Mouse (Mus musculus): ENCODE data around the gene Wscd2. TPM values are rescaled to one million over a fixed set of nuclear protein-coding genes. Genes with fewer than 3 reads are reported as not detected.
"Not testable (repeated sequence)": the region's sequence is repeated elsewhere in the genome, so short reads cannot be mapped to it uniquely, and the experiment has no call there.

The Wscd2 gene
- total RNA-seq, 2 experiments from 2014 or later = 83.5 to 86.8 TPM

DNA sequence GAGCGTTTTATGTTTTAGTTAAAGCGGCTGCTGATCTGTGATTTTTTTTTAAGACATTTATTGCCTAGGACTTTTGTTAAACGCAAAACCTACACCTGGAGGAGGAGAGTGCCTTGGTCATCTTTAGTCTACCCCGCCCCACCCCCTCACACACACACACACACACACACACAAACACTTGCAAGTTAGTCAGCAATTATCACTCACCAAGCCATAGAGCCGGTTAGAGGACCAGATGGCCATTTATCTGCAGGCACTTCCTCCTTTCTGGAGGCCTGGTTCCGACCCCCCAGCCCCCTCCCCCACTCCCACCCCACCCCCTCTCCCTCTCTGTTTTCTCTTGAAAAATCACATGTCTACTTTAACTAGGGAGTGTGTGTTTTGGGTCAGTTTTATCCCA, 94.3 kb downstream of the Wscd2 start:
- DNase-seq = no peak

DNA sequence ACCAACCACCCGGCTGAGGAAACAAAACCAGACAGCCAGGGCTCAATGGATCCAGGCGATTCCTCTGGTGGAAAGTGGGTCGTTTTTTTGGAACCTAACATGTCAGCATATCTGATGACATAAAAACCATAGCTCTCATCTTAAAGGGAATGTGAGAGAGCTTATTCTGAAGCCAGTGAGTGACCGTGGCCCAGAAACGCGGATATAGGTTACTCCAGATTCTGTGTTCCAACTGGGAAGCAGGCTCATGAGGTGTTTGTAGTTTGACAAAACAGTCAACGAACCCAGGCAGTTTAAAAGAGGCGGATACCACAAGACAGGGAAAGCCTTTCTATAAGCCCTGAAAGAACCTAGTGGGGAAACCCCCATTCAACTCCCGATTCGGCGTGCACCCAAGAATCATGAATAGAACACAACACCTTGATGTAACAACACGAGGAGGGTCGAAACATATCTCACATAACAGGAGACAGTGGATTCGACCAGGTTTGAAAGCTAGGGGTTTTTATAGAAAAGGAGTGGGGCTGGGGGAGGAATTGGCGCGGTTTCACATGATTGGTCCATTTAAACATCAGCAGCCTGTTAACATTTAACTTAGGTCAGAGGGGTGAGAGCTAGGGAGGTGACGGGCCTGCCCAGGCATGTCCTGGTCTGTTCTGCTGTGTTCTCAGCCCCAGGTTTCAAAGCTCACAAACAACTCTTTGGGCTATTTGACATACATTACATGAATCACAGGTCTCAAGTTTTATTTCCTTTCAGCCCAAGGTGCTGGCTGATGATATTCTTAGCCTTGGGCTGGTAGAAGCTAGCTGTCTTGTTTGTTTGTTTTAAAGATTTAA, 95.7 kb downstream of the Wscd2 start:
- not testable (repeated sequence) for DNase-seq

DNA sequence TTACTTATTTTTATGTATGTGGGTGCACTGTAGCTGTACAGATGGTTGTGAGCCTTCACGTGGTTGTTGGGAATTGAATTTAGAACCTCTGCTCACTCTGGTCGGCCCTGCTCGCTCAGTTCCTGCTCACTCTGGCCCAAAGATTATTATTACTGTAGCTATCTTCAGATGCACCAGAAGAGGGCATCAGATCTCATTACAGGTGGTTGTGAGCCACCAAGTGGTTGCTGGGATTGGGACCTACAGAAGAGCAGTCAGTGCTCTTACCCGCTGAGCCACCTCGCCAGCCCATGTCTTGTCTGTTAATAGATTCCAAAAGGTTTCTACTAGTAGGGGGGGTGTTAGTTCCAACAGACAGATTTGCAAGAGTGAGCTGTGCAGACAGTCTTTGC, 96.3 kb downstream of the Wscd2 start:
- DNase-seq = not testable (repeated sequence)

DNA sequence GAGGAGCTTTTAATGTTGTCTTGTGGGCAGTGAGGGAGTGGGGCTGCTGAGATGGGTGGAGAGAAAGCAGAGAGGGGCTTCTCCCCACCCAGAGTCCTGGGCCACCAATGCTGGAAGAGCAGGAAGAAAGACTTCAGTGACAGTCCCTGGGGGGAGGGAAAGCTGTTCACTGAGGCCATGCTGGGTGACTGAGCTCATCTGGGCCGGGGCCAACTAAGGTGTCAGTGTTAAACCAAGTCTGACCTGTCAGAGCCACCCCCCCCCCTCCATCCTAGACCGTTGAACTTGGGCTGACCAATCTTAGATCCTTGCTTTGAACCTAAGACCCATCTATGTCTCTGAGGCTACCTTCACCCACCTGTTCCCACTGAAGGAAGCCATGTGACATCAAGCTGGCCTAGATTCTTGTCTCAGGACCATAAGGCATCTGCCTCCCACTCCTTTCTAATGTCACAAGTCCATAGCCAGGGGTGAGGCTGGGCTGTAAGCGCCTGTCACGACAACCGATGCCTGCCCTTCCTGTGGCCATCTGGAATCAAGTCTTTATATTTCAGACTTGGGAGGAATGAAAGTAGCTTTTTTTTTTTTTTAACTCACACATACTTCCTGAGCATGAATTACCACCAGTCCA, 100.0 kb downstream of the Wscd2 start:
- DNase-seq = no peak

DNA sequence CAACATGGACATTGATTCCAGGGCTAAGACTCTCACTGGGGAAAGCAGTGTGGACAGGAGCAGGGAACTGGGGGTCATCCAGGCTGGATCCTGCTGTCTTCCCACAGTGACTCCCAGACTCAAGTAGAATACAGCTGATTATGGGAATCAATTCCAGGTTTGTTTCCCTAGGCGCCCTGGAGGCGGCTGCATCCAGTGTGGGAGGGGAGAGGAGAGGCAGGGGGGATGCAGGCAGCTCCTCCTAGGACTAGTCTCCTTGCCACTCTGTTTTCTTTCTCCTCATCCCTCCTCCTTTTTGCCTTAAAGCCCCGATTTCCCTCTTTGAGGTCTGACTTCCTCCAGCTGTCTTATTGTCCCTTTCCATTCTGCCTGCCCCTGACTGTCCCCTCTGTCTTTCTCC, 101.0 kb downstream of the Wscd2 start:
- no peak for DNase-seq

DNA sequence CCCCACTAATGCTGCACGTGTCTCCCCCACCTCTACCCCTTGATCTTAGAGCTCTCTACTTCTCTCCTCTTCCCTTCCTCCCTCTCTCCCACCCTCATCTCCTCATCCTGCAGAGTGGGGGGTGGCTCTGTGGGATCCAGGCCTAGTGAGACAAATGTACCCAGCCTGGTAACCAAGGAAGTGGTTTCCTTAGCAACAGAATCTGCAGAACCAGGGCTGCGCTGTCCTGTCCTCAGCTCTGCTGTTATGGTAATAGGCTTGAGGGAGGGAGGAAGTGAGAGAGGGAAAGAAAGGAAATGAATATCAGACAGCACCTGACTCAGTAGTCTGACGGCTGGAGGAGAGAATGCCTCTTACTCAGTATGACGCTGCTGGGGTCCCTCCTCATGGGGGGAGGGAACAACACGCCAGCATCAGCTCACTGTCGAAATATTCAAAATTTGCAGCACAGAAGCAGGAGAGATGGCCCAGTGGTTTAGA, 101.7 kb downstream of the Wscd2 start:
- DNase-seq = peak; percentile 79

DNA sequence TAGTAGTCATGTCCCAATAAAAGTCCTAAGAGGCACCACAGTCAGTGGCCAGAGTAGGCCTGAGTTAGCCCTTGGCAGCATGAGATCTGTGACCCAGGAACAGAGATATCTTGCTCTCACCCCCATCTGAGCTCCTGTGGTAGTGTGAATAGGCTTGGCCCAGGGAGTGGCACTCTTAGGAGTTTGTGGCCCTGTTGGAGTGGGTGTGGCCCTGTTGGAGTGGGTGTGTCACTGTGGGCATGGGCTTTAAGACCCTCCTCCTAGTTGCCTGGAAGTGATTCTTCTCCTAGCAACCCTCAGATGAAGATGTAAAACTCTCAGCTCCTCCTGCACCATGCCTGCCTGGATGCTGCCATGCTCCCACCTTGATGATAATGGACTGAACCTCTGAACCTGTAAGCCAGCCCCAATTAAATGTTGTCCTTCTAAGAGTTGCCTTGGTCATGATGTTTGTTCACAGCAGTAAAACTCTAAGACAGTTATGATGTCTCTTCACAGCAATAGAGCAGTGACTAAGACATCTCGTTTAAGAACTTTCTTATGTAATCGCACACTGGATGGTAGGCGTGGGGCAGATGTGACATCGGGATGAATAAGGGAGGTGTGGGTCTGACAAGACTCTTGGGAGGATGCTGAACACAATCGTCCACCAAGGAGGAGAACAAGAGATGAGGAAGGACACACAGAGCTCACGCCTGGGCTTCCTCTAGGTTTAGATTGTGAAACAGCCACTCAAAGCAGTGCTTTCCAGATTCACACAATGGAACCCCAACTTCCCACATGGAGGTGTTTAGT, 104.0 kb downstream of the Wscd2 start:
- no peak for DNase-seq

DNA sequence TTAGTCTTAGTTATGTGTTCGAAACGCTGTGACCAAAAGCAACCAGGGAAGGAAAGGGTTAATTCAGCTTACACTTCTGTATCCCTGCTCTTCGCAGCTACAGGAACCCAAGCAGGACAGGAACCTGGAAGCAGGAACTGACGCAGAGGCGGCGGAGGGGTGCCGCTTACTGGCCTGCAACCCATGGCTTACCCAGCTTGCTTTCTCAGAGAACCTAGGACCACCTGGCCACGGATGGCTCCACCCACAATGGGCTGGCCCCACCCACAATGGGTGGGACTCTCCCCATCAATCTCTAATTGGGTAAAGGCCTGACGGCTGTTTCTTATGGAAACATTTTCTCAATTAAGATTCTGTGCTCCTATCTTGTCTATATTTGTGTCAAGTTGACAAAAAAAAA, 106.1 kb downstream of the Wscd2 start:
- DNase-seq = no peak

DNA sequence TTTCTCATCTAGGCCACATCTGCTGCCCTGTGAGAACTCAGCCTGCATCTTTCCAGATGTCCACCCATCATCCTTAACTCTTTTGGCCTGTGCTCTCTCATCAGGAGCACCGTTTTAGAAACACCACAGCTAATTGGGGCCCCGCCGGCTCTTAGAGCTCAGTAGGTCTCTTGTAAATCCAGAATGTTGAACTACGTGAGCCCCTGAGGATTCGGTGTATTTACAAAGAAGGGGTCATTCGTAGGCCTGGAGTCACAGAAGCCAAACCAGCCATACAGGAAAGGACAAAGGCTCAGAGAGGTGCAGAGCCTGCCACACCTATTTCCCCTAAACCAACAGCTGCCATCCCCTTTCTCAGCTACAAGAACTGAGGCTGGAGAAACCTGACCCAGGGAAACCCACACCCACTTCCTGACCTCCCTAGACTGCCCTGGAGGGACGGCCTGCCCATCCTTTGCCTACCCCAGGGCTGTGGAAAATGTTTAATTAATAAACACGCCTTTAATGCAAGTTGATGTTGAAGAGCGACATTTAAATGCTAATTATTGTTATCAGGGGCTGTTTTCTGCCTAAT, 106.7 kb downstream of the Wscd2 start:
- DNase-seq = no peak

DNA sequence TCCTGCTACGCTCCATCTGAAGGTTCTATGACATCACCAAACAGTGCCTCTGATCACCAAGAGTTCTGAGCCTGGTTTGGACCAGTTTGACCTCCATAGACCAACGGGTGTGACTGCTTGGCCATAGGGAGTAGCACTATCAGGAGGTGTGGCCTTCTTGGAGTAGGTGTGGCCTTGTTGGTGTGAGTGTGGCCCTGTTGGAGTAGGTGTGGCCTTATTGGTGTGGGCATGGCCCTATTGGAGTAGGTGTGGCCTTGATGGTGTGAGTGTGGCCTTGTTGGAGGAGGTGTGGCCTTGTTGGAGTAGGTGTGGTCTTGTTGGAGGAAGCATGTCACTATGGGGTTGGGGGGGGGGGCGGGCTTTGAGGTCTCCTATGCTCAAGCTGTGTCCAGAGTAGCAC, 110.0 kb downstream of the Wscd2 start:
- DNase-seq = no peak

DNA sequence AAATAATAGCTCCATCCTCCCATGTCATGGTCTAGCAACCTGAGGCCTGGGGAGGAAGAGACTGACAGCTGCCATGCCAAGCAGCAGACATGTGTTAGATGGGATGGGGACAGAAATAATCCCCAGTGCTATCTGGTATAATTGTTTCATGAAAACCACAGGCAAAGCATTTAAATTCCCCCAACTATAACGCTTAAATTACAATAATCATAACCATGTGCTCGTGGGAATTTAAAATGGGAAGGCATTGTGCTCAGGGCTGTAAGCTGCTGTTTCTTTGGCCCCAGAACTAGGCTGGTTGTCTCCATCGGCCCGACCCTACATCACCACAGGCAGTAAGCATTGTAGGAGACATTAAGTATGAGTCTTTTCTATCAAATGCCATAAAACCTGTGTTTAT, 110.7 kb downstream of the Wscd2 start:
- DNase-seq = no peak

DNA sequence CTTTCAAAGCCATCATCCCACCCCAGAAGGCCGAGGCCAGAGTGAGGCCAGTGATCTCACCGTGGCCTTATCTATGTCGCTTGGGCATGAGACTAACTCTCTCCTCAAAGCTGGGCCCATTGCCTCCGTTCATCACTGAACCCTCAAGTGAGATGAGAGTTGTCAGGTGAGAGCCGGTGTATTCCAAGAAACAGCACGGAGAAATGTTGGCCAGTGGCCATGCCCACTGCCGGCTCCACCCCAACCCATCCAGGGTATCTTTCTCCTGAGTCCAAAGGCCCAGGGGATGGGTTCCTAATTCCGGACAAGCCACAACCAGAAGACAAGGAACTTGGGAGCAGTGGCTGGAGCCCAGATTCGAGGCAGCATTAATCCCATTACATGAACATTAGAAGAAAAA, 113.3 kb downstream of the Wscd2 start:
- no peak for DNase-seq

DNA sequence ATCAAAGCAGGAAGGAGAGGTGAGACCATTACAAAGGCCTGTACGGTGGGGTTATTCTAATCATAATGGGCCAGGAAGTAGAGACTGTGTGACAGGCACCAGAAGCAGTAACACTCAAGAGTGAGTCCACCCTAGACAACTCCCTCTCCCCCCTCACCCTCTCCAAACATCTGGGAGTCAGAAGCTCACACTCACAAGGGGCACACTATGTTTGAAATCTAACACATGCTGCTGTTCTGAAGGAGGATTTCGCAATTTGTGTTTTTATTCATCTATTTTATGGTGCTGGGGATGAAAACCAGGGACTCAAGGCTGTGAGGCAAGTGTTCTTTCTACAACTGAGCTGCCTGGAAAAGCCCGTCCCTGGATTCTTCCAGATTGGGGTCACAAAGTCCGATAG, 114.6 kb downstream of the Wscd2 start:
- DNase-seq = no peak

DNA sequence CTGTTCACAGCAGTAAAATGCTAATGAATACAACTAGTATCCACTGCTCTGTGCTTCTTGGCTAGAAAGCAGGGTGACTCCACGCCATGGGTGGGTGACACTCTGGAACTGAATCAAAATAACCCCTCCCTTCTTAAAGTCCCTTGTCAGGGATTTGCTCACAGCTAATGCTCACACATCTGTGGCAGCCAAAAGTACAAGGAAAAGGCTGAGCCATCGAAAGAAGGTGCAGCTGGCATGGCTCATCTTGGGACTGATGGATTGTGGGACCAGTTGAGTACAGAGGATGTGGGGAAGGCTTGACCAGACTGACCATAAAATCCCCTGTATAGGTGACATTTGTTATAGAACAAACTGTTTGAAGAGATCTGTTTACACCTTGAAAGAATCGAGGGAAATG, 116.0 kb downstream of the Wscd2 start:
- no peak for DNase-seq

DNA sequence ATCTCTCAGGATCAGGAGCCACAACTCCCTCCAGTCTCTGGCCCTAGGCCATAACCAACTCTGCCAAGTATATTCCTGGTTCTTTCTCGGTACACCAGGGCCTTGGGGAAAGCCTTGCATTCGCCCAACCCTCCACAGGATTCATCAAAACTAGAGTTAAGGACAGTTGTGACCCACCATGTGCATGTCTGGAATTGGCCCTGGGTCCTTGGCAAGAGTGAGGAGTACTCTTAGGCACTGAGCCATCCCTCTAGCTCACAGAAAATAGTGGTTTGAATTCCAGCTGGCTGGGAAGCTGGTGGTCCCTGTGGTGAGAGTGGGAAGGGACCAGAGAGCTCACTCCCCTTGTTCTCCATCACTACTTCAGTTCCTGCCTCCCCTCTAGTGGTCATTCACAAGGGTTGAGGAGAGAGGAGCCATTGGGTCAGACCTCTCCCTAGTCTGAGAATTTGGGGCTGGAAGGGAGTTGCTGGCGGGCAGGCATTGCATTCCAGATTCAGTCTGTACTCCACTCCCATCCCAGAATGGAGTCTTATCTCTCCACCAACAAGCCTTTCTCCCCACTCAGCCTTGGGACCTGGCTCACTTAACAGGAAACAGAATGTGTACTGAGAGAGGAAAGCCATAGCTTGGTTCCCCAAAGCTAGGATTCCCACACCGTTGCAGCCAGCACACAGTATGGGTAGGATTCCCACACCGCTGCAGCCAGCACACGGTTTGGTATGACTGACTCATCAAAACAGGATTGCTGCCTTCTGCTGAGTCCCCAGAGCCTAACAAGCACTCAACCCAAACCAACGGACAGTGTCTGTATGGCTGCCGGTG, 117.0 kb downstream of the Wscd2 start:
- DNase-seq = no peak

DNA sequence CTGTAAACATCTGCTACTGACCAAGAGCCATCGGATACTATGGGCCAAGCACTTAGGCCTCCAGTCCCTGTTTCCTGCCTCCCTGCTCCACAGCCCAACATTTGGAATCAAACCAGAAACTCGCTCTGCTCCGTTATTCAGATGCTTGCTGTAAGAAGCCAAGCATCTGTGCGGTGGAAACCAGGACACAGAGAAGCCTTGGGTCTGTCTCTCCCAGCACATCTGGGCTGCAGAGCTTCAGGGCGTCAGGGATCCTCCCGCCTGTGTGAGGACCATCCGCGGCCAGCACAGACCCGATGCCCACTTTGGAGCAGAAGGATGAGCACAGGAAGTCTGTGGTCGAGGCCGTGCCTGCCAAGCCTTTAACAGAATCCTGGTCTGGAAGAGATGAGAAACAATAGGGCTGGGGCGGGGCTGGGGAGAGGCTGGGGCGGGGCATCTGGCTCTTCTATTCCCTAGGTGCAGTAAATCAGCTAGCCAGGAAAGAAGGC, 117.9 kb downstream of the Wscd2 start:
- DNase-seq = no peak

DNA sequence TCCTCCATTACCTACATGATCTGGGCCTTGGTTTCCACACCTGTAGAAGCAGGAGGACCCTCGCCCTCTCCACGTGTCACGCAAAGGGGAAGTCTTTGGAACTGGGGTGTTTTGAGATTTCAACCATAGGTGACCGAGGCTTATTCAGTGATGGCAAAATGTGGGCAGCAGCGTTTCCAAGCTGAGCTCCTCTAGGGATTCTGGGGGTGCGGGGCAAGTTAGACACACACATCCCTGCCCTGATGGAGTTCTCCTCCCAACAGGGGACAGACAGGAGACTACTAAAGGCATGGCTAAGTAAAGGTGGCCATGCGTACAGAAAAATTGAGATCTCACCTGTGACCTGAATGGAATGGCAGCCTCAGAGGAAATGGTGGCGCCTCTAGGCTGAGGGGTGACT, 118.4 kb downstream of the Wscd2 start:
- DNase-seq = no peak

DNA sequence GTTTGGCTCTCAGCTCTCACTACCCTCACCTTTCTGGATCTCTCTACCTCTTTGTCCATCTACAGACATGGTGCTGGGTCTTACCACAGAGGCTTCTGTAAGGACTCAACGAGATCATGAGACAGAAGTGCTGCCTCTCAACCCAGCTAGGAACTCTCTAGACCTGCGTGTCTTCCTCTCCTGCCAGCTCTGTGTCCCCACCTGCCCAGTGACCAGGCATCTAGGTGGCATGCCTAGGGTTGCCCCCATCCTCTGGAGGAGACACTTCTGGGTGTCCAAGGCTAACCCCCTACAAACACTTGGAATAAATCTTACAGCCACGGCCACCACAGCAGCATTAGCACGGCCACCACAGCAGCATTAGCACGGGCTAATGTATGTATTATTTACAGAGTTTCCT, 119.8 kb downstream of the Wscd2 start:
- no peak for DNase-seq

DNA sequence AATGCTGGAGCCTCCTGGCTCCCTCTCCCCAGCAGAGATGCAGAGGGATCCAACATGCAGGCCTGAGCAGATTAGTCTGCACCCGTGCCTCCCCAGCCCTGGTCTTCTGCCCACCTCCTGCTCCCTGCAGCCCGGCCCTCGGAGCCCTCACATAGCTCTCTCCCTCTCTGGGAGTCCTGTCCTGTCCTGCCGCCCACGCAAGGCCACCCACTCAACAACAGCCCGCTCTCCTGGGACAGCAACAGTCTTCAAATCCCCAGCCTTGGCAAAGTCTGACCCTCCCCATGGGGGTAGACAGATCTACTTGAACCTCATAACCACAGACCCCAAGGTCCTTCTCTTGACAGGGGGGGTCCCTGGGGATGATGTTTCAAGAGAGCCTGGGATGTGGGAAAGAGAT, 120.4 kb downstream of the Wscd2 start:
- DNase-seq = no peak

DNA sequence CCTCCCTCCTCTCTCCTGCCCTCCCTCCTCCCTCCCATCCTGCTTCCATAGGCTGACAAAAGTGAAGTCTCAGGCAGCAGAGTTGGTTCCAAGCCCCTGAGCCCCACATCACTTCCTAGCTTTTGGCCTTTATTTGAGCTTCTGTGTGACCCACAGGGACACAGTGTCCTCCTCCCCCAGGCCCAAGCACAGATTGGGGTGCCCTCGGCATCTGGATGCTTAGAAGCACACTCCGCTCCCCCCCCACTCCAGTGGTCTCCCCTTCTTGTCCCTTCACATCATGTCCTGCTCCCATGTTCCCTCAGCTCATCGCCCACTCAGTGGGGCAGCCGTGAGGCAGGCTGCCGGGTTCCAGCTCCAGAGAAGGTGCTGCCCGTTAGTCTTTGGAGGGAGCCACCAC, 121.0 kb downstream of the Wscd2 start:
- no peak for DNase-seq

DNA sequence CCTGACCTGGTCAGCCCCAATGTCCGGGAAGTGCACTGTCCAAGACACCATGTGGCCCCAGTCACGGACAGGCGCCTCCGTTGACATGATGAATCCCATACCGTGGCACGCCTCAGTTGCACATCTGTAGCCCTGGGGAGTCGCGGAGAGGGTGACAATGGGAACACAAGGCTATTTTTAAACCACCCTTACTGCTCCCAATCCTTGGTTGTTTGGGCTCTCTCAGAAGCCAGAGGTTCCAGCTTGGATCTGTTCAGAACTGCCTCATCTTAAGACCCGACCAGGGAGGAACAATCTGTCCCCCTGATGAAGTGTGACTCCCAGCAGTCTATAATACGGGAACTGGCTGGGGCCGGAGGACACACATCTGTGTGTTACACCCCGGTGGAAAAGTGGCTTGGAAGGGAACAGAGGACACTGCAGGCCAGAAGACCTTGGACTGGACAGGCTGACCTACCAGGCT, 121.7 kb downstream of the Wscd2 start:
- DNase-seq = no peak

DNA sequence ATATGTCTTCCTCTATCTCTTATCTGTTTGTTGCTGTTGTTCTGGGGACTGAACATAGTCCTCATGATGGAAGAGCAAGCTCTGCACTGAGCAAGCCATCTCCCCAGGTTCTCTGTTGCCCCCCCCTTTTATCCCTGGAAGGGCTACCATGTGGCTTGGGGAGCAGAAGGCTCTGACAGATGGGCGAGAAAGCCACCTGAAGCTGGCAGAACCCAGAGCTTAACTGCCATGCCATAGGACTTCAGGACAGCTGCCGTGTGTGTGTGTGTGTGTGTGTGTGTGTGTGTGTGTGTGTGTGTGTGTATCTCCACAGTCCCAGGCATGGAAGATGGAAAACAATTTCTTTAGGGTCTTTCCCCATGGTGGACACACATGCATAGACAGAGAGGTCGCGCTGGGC, 128.6 kb downstream of the Wscd2 start:
- DNase-seq = no peak
